Mouse (Mus musculus) brain, embryonic 14.5 days (tissue): ENCODE data around the gene Zbtb16.

Source experiments
- CTCF ChIP-seq: fragments of 200-500 bp; IDR thresholded peaks from 2 replicates; pipeline ENCODE4 v1.5.1; 2012; ENCODE audit warnings: inconsistent platforms, mild to moderate bottlenecking, moderate library complexity, borderline replicate concordance; ENCODE audit not compliant: insufficient read depth, insufficient read length; ENCODE audit errors: extremely low read depth
- POLR2A ChIP-seq: fragments of 200-500 bp; IDR thresholded peaks from 2 replicates; pipeline ENCODE4 v1.6.1; 2012; ENCODE audit warnings: mild to moderate bottlenecking, inconsistent platforms, borderline replicate concordance; ENCODE audit not compliant: poor library complexity, insufficient read depth, insufficient read length, severe bottlenecking; ENCODE audit errors: extremely low read depth

DNA sequence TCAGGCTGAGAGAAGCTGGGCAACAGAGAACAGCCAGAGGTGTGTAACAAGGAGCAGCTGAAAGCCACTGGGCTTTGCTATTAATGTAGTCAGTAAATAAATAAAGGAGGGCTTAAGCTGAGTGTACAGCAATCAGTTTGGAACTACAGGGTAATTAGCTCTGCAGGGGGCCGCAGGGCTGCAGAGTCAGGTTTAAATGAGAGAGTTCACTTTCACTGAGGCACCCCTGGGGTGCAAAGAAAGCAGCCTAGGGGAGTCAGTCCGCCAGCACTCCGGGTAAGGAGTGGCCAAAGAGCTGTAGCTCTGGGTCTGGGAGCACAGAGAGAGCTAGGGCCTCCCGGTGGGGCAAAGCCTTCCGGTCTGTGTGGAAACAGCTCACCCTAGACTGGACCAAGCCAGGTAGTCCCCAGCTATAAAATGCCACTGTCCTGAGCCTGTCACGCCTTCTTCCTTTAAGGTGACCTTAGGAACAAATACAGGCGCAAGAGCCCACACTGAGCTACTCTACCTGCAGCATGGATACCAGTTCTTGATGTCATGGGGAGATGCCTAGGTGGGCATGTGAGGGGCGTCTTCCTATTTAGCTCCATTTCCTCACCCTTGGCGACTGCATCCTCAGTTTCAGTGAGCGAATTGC, 188.3 kb downstream of the Zbtb16 start:
- no peak for TF ChIP-seq CTCF
- TF ChIP-seq POLR2A = no peak
